Mouse (Mus musculus) CD4-positive, CD25-positive, alpha-beta regulatory T cell, adult 4 months (primary cell): ENCODE results near the gene Cdh23. TPM values are rescaled to one million over a fixed set of nuclear protein-coding genes. Genes with fewer than 3 reads are reported as not detected.

Source experiments
- ATAC-seq: one replicate; pipeline ENCODE4 v1.8.0; 2017
- polyA plus RNA-seq, 2 experiments: library from polyadenylated mRNA; unstranded; fragments of 100-300 nt; shearing (Covaris generic); gene quantifications; one replicate each; pipeline ENCODE4 v1.2.1; 2017

The Cdh23 gene
- polyA plus RNA-seq, 2 experiments from 2014 or later, result 6.7 to 8.1 TPM

GRCm38 (mm10) chr10:60463953-60464647 lies 232.2 kb downstream of the Cdh23 start:
- ATAC-seq, result no peak

GRCm38 (mm10) chr10:60456662-60457397 lies 239.5 kb downstream of the Cdh23 start:
- ATAC-seq, result no peak

- no peak for ATAC-seq
Measured at GRCm38 (mm10) chr10:60455193-60455592, 241.1 kb downstream of the Cdh23 start.

GRCm38 (mm10) chr10:60447186-60447585 lies 249.1 kb downstream of the Cdh23 start:
- no peak for ATAC-seq

- no peak for ATAC-seq
Measured at GRCm38 (mm10) chr10:60445031-60445593, 251.2 kb downstream of the Cdh23 start.

- ATAC-seq, result no peak
Measured at GRCm38 (mm10) chr10:60443078-60443477, 253.2 kb downstream of the Cdh23 start.

GRCm38 (mm10) chr10:60442321-60442720 lies 254.0 kb downstream of the Cdh23 start:
- no peak for ATAC-seq

- no peak for ATAC-seq
Measured at GRCm38 (mm10) chr10:60432679-60433078, 263.6 kb downstream of the Cdh23 start.

- ATAC-seq, result no peak
Measured at GRCm38 (mm10) chr10:60430591-60430990, 265.7 kb downstream of the Cdh23 start.

GRCm38 (mm10) chr10:60430001-60430400 lies 266.3 kb downstream of the Cdh23 start:
- no peak for ATAC-seq

GRCm38 (mm10) chr10:60422756-60423155 lies 273.5 kb downstream of the Cdh23 start:
- ATAC-seq, result no peak

GRCm38 (mm10) chr10:60419624-60420023 lies 276.7 kb downstream of the Cdh23 start:
- ATAC-seq, result no peak

- no peak for ATAC-seq
Measured at GRCm38 (mm10) chr10:60418137-60418536, 278.2 kb downstream of the Cdh23 start.

- ATAC-seq, result no peak
Measured at GRCm38 (mm10) chr10:60417041-60417440, 279.2 kb downstream of the Cdh23 start.

- ATAC-seq, result no peak
Measured at GRCm38 (mm10) chr10:60413756-60414155, 282.5 kb downstream of the Cdh23 start.

- ATAC-seq, result no peak
Measured at GRCm38 (mm10) chr10:60411794-60412193, 284.5 kb downstream of the Cdh23 start.

- ATAC-seq, result peak; percentile 86
Measured at GRCm38 (mm10) chr10:60407831-60408230, 288.5 kb downstream of the Cdh23 start.

- ATAC-seq, result no peak
Measured at GRCm38 (mm10) chr10:60405460-60406177, 290.7 kb downstream of the Cdh23 start.

GRCm38 (mm10) chr10:60400507-60401295 lies 295.6 kb downstream of the Cdh23 start:
- no peak for ATAC-seq

GRCm38 (mm10) chr10:60399449-60399848 lies 296.8 kb downstream of the Cdh23 start, which contains the start of gene Gm17455:
Gene Gm17455, plus strand, starts transcription at chr10:60399726.
- no peak for ATAC-seq

- ATAC-seq, result peak; percentile 61
Measured at GRCm38 (mm10) chr10:60398051-60398814, 298.1 kb downstream of the Cdh23 start.
